Mouse (Mus musculus) skeletal muscle tissue, postnatal 0 days (tissue): Measurements from ENCODE around the gene Numbl. TPM values are rescaled to one million over a fixed set of nuclear protein-coding genes. Genes with fewer than 3 reads are reported as not detected.

ENCODE experiments used
- polyA plus RNA-seq: library from polyadenylated mRNA; unstranded; fragments of >200 nt; fragmentation: Nextera tagmentation; extraction: Ambion mirVana; gene quantifications from 2 replicates; pipeline ENCODE4 v1.2.1, GENCODE M21; 2015

Gene Numbl
- 16.8 and 20.3 TPM in 2 replicates for polyA plus RNA-seq

DNA sequence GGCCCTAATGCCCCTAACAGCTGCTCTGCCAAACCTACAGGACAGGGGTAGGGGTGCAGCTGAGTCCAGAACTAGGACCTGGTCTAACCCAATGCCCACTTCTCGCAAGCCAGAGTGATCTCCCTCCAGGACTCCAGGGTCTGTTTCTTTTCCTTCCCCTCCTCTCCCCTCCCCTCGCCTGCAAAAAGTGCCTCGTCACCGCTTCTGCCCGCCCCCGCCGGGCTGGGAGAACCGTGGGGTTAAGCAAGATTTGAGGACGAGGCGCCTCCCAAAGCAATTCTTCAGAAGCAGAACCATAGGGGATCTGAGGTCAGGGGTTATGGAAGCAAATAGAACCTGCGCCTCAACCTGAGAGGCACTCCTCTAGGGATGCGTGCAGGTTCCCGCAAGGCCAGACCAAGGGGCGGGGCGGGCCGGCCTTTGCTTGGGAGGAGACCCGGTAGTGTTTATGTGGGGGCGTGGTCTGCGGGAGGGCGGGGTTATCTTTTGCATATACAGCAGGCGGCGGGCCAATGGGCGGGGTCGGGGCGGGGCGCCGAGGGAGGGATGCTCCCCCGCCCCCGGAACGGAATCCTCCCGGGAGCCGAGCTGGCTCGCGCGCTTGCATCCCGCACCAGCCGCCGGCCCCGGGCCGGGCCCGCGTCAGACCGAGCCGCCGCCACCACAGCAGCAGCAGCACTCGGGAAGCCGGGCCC, at the start of gene Numbl:
TSS of gene Numbl (plus strand) at position 229 of the 695 bp plus-strand sequence.

DNA sequence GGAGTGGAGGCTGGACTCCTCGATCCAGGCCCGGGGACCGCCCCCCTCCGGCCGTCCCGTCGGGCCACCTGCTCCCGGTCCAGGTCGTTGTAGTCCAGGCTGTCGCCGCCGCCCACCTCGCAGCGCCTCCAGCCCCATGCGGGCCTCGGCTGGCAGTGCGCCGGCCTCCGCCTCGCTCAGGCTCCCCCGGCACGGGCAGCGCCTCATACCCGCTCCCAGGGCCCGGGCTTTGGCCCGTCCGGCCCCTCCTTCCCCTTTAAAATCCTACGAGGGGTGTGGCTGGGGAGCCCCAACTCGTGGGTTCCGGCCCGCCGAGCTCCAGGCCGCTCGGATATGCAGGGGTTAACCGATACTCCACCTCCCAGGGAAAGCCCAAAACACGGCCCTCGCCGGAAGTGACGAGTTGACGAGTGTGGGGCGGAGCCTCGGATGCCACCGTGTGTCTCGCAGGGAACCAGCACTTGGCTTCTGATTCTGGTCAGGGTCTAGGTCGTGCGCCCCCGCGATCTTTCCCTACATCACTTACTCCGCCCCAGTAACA, 29.9 kb upstream of the Numbl start, which contains the start of gene Itpkc:
TSS of gene Itpkc (minus strand) at position 381 of the 541 bp plus-strand sequence.

DNA sequence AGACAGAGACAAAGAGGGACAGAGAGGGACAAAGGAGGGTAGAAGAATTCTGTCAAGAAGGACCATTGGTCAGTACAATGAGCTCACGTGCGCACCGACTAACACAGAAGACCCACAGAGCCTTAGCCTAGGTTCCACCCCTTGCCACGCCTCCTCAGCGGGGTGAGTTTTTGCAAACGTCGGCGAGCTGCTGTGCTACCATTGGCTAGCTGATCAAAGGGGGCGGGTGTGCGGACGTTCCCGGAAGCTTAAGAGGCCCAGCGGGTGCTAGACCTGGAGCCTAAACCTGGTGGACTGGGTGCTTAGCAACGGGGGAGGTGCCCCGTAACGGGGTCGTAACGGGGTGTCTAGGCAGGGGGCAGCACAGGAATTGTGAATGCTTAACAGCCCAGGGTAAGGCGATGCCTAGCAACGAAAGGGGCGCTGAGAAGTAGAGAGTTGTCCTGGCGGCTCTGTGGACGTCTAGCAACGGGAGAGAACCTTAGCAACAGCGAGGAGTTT, 25.4 kb upstream of the Numbl start, which contains the start of gene Coq8b:
TSS of gene Coq8b (plus strand) at position 243 of the 501 bp plus-strand sequence.

Other genes with a start within 250 kb of the Numbl start
- not detected in 2 replicates for gene Cyp2a12, start 229.4 kb upstream of the Numbl start, polyA plus RNA-seq
- 0.08 and 1.1 TPM in 2 replicates for gene Cyp2f2, start 138.5 kb upstream of the Numbl start, polyA plus RNA-seq
- gene Cyp2t4, start 104.7 kb upstream of the Numbl start, polyA plus RNA-seq = 0.07 TPM in 1 of 2 replicates, not detected in the other
- 58.2 and 63.0 TPM in 2 replicates for gene Egln2, start 91.6 kb upstream of the Numbl start, polyA plus RNA-seq
- gene Rab4b, start 79.5 kb upstream of the Numbl start, polyA plus RNA-seq = 34.9 and 42.4 TPM in 2 replicates
- not detected in 2 replicates for gene Gm21983, start 77.3 kb upstream of the Numbl start, polyA plus RNA-seq
- 0.77 and 3.3 TPM in 2 replicates for gene Mia, start 77.3 kb upstream of the Numbl start, polyA plus RNA-seq
- 1.6 and 1.7 TPM in 2 replicates for gene BC024978, start 62.7 kb upstream of the Numbl start, polyA plus RNA-seq
- 54.4 and 60.6 TPM in 2 replicates for gene Snrpa, start 62.2 kb upstream of the Numbl start, polyA plus RNA-seq
- 2.1 and 2.9 TPM in 2 replicates for gene Itpkc, start 29.8 kb upstream of the Numbl start, polyA plus RNA-seq
- gene Coq8b, start 25.4 kb upstream of the Numbl start, polyA plus RNA-seq = 6.1 and 8.7 TPM in 2 replicates
- gene Ltbp4, start 79.3 kb downstream of the Numbl start, polyA plus RNA-seq = 32.9 and 37.2 TPM in 2 replicates
- gene Shkbp1, start 97.6 kb downstream of the Numbl start, polyA plus RNA-seq = 5.5 and 9.9 TPM in 2 replicates
- gene Gm20479, start 99.0 kb downstream of the Numbl start, polyA plus RNA-seq = 0.38 and 0.88 TPM in 2 replicates
- 0.12 and 0.18 TPM in 2 replicates for gene Sptbn4, start 189.3 kb downstream of the Numbl start, polyA plus RNA-seq
- 30.3 and 46.4 TPM in 2 replicates for gene Blvrb, start 189.5 kb downstream of the Numbl start, polyA plus RNA-seq
- gene Sertad3, start 215.3 kb downstream of the Numbl start, polyA plus RNA-seq = 20.3 and 21.0 TPM in 2 replicates
- gene Sertad1, start 228.5 kb downstream of the Numbl start, polyA plus RNA-seq = 27.1 and 31.3 TPM in 2 replicates
- gene Prx, start 240.9 kb downstream of the Numbl start, polyA plus RNA-seq = 9.2 and 10.2 TPM in 2 replicates